Mouse (Mus musculus): ENCODE results near the gene Cyp1a2. TPM values are rescaled to one million over a fixed set of nuclear protein-coding genes. Genes with fewer than 3 reads are reported as not detected.

The Cyp1a2 gene
- polyA plus RNA-seq, 1 experiment from 2014 or later, result not detected

- ChIA-PET CTCF (no interaction called here), POLR2A (no interaction called here)
- DNase-seq (ENCODE audit: low read depth, low spot score) (no peak), ATAC-seq (no peak)
- peaks cover 35% of the 10 kb centered on the region for H3K27me3 ChIP-seq
- TF ChIP-seq CTCF (IDR thresholded peaks at IDR 0.05), result no peak
- in situ Hi-C loops (cut with MboI; ENCODE audit: low pct_unique_long_range_greater_than_20kb), result no loop called here
Observed at GRCm38 (mm10) chr9:57681411-57681810, 2.1 kb downstream of the Cyp1a2 start.

GRCm38 (mm10) chr9:57671500-57671899, 12.0 kb downstream of the Cyp1a2 start:
- no peak for TF ChIP-seq CTCF (IDR thresholded peaks at IDR 0.05)
- ChIA-PET CTCF (no interaction called here), POLR2A (no interaction called here)
- ATAC-seq (no peak), DNase-seq (ENCODE audit: low read depth, low spot score) (no peak)
- in situ Hi-C loops (cut with MboI; ENCODE audit: low pct_unique_long_range_greater_than_20kb), result no loop called here
- peaks cover 5% of the 10 kb centered on the region for H3K27me3 ChIP-seq

- ChIA-PET CTCF (no interaction called here), POLR2A (no interaction called here)
- no peak for TF ChIP-seq CTCF (IDR thresholded peaks at IDR 0.05)
- H3K27me3 ChIP-seq, result peaks cover 5% of the 10 kb centered on the region
- in situ Hi-C loops (cut with MboI; ENCODE audit: low pct_unique_long_range_greater_than_20kb), result no loop called here
- DNase-seq (ENCODE audit: low read depth, low spot score) (no peak), ATAC-seq (no peak)
Observed at GRCm38 (mm10) chr9:57671037-57671436, 12.5 kb downstream of the Cyp1a2 start.

- in situ Hi-C loops (cut with MboI; ENCODE audit: low pct_unique_long_range_greater_than_20kb), result no loop called here
- no peak for DNase-seq (ENCODE audit: low read depth, low spot score)
- ATAC-seq, result no peak
- ChIA-PET POLR2A (no interaction called here), CTCF (interaction anchor here (1.1 kb wide), 1 partner anchor 10 kb away, joined by 6 read pairs; no protein-coding TSS in a partner anchor)
- no peak for TF ChIP-seq CTCF (IDR thresholded peaks at IDR 0.05)
- peaks cover 10% of the 10 kb centered on the region for H3K27me3 ChIP-seq
Observed at GRCm38 (mm10) chr9:57669566-57669965, 13.9 kb downstream of the Cyp1a2 start.

- no peak for ATAC-seq
- ChIA-PET POLR2A (no interaction called here), CTCF (interaction anchor here (0.9 kb wide), 1 partner anchor 9 kb away, joined by 3 read pairs; no protein-coding TSS in a partner anchor)
- in situ Hi-C loops (cut with MboI; ENCODE audit: low pct_unique_long_range_greater_than_20kb), result no loop called here
- no peak for DNase-seq (ENCODE audit: low read depth, low spot score)
- H3K27me3 ChIP-seq, result peaks cover 10% of the 10 kb centered on the region
- no peak for TF ChIP-seq CTCF (IDR thresholded peaks at IDR 0.05)
Observed at GRCm38 (mm10) chr9:57668277-57668676, 15.2 kb downstream of the Cyp1a2 start.

GRCm38 (mm10) chr9:57667817-57668216, 15.7 kb downstream of the Cyp1a2 start:
- POLR2A ChIA-PET, result no interaction called here

GRCm38 (mm10) chr9:57667136-57667535, 16.4 kb downstream of the Cyp1a2 start:
- peaks cover 10% of the 10 kb centered on the region for H3K27me3 ChIP-seq
- ChIA-PET CTCF (no interaction called here), POLR2A (no interaction called here)
- TF ChIP-seq CTCF (IDR thresholded peaks at IDR 0.05), result no peak
- in situ Hi-C loops (cut with MboI; ENCODE audit: low pct_unique_long_range_greater_than_20kb), result no loop called here
- ATAC-seq, result no peak
- no peak for DNase-seq (ENCODE audit: low read depth, low spot score)

More at GRCm38 (mm10) chr9:57667817-57668216, 15.7 kb downstream of the Cyp1a2 start:
- ATAC-seq, result no peak
- H3K27me3 ChIP-seq, result peaks cover 10% of the 10 kb centered on the region
- in situ Hi-C loops (cut with MboI; ENCODE audit: low pct_unique_long_range_greater_than_20kb), result no loop called here
- no peak for DNase-seq (ENCODE audit: low read depth, low spot score)
- TF ChIP-seq CTCF (IDR thresholded peaks at IDR 0.05), result no peak
- CTCF ChIA-PET, result interaction anchor here (0.9 kb wide), 1 partner anchor 9 kb away, joined by 3 read pairs; no protein-coding TSS in a partner anchor

GRCm38 (mm10) chr9:57666536-57666935, 17.0 kb downstream of the Cyp1a2 start:
- POLR2A ChIA-PET, result no interaction called here
- in situ Hi-C loops (cut with MboI; ENCODE audit: low pct_unique_long_range_greater_than_20kb), result no loop called here

GRCm38 (mm10) chr9:57664616-57665015, 18.9 kb downstream of the Cyp1a2 start:
- DNase-seq (ENCODE audit: low read depth, low spot score) (no peak), ATAC-seq (no peak)
- CTCF ChIA-PET, result no interaction called here
- TF ChIP-seq CTCF (IDR thresholded peaks at IDR 0.05), result no peak
- H3K27me3 ChIP-seq, result peaks cover 8% of the 10 kb centered on the region
- in situ Hi-C loops (cut with MboI; ENCODE audit: low pct_unique_long_range_greater_than_20kb), result loop anchor here (5.0 kb wide), 2 partner anchors 83 to 333 kb away; no protein-coding TSS in a partner anchor
- POLR2A ChIA-PET, result interaction anchor here (0.6 kb wide), 1 partner anchor 61 kb away, joined by 3 read pairs; no protein-coding TSS in a partner anchor

More at GRCm38 (mm10) chr9:57666536-57666935, 17.0 kb downstream of the Cyp1a2 start:
- CTCF ChIA-PET, result no interaction called here
- TF ChIP-seq CTCF (IDR thresholded peaks at IDR 0.05), result no peak
- DNase-seq (ENCODE audit: low read depth, low spot score) (no peak), ATAC-seq (no peak)
- H3K27me3 ChIP-seq, result peaks cover 10% of the 10 kb centered on the region

- TF ChIP-seq CTCF (IDR thresholded peaks at IDR 0.05), result no peak
- CTCF ChIA-PET, result interaction anchor here (0.8 to 2.9 kb wide), 2 partner anchors 38 to 98 kb away, joined by 3 to 13 read pairs; no protein-coding TSS in a partner anchor
- ATAC-seq (no peak), DNase-seq (ENCODE audit: low read depth, low spot score) (no peak)
- POLR2A ChIA-PET, result no interaction called here
- H3K27me3 ChIP-seq, result peaks cover 5% of the 10 kb centered on the region
- in situ Hi-C loops (cut with MboI; ENCODE audit: low pct_unique_long_range_greater_than_20kb), result loop anchor here (5.0 kb wide), 2 partner anchors 86 to 336 kb away; no protein-coding TSS in a partner anchor
Observed at GRCm38 (mm10) chr9:57661552-57661951, 22.0 kb downstream of the Cyp1a2 start.

- in situ Hi-C loops (cut with MboI; ENCODE audit: low pct_unique_long_range_greater_than_20kb), result loop anchor here (5.0 kb wide), 2 partner anchors 87 to 337 kb away; no protein-coding TSS in a partner anchor
Observed at GRCm38 (mm10) chr9:57660501-57660900, 23.0 kb downstream of the Cyp1a2 start.

More at GRCm38 (mm10) chr9:57660501-57660900, 23.0 kb downstream of the Cyp1a2 start:
- TF ChIP-seq CTCF (IDR thresholded peaks at IDR 0.05), result no peak
- no peak for ATAC-seq
- no peak for DNase-seq (ENCODE audit: low read depth, low spot score)
- H3K27me3 ChIP-seq, result peaks cover 4% of the 10 kb centered on the region
- ChIA-PET POLR2A (interaction anchor here (0.9 kb wide), 1 partner anchor 84 kb away, joined by 5 read pairs; no protein-coding TSS in a partner anchor), CTCF (interaction anchor here (0.5 to 4.0 kb wide), 10 partner anchors 9 to 543 kb away, joined by 3 to 31 read pairs (median 3); partner anchors contain the start of genes Islr, Islr2 and Scamp2)

Measured in Patski (cell line).